Mouse (Mus musculus) testis, adult 2 months (tissue): ENCODE results near the gene Inafm1.

Experiments used
- CTCF ChIP-seq: fragments of 200-500 bp; IDR thresholded peaks from 2 replicates; pipeline ENCODE4 v1.5.1; 2012; ENCODE audit warnings: low read depth, mild to moderate bottlenecking, inconsistent platforms, low read length, moderate library complexity; ENCODE audit not compliant: control insufficient read depth, insufficient read depth, insufficient replicate concordance
- POLR2A ChIP-seq: fragments of 200-500 bp; IDR thresholded peaks from 2 replicates; pipeline ENCODE4 v1.6.1; 2012; ENCODE audit warnings: low read depth, mild to moderate bottlenecking, inconsistent platforms, low read length, moderate library complexity; ENCODE audit not compliant: control insufficient read depth

DNA sequence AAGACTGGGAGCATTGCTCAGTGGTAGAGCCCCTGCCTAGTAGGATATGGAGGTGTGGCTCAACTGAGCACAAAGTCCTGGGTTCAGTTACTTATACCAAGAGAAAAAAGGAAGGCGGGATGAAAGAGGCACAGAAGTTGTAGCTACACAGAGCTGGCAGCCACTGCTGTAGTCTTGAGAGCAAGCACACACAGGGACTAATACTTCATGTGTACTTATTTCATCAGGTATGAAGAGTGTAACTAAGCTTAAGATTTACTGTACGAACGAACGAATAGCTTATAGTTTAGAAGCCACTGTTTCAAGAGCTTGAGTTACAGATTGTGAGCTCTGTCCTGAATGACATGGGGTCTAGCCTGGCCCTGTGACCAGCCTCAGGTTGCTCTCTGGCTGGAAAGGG is 45.8 kb upstream of the Inafm1 start:
- TF ChIP-seq POLR2A (no peak), CTCF (no peak)
